Mouse (Mus musculus): Measurements from ENCODE around the gene Cenpp.
"Not testable (repeated sequence)": the region's sequence is repeated elsewhere in the genome, so short reads cannot be mapped to it uniquely, and the experiment has no call there.

Gene Cenpp

GRCm38 (mm10) chr13:49608589-49609322 is 43.8 kb downstream of the Cenpp start:
- in situ Hi-C loops (cut with MboI; ENCODE audit: low sequenced_read_pairs) = no loop called here

DNA sequence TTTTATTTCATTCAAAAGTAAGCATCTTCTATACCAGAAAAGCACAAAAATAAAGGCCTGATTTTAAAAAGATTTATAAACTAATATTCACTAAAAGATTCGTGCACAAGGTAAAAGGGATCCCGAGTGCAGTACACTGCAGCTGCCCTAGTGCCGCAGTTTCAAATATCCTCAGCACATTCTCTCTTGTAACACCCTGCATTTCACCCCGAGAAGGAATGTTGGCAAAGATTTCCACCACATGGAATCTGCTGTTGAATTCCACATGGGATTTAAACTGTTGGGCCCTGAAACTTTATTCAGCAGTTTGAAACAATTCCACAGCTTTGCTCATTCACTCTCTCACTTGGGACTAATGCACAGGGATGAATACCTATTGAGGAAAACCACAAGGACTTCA is 44.9 kb downstream of the Cenpp start, which contains the start of gene Ogn:
Gene Ogn (plus strand): TSS at position 333 of the 400 bp plus-strand sequence.
- in situ Hi-C loops (cut with MboI; ENCODE audit: low sequenced_read_pairs) = no loop called here

- in situ Hi-C loops (cut with MboI; ENCODE audit: low sequenced_read_pairs) = no loop called here
Measured at GRCm38 (mm10) chr13:49603603-49604002, 49.0 kb downstream of the Cenpp start.

GRCm38 (mm10) chr13:49602541-49602940 is 50.0 kb downstream of the Cenpp start:
- in situ Hi-C loops (cut with MboI; ENCODE audit: low sequenced_read_pairs) = not testable (repeated sequence)

- in situ Hi-C loops (cut with MboI; ENCODE audit: low sequenced_read_pairs) = no loop called here
Measured at GRCm38 (mm10) chr13:49586062-49586461, 66.5 kb downstream of the Cenpp start.

DNA sequence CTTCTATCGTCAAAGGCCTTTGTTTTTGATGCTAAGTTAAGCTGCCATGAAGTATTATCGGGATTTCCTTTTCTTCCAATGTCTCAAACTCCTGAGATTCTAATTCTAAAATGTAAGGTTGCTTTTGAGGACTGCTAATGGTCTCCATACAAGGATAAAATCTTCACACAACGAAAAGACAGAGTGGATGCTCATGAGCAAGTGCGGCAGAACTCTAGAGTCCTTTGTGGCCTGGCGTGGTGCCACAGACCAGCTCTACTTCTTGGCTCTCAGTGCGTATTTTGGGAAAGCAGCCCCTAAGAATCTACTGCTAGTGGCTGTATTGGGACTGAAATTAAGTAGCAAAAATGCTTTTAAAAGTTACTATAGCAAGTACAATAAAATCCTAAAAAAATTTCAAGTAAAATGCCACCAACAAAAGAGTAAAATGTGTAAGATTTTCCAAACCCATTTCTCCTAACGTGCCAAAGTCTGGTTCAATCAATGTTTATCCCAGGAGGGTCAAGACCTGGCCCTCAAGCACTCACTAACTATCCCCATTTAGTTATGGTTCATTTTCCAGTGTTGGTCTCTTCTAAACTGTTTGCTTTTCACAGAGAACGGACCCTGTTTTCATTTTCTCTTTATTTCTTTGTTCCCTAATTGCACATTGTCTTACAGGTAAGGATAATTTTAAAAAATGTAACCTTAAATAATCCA is 68.1 kb downstream of the Cenpp start:
- in situ Hi-C loops (cut with MboI; ENCODE audit: low sequenced_read_pairs) = no loop called here

- in situ Hi-C loops (cut with MboI; ENCODE audit: low sequenced_read_pairs) = no loop called here
Measured at GRCm38 (mm10) chr13:49583859-49584258, 68.7 kb downstream of the Cenpp start.

- in situ Hi-C loops (cut with MboI; ENCODE audit: low sequenced_read_pairs) = no loop called here
Measured at GRCm38 (mm10) chr13:49581541-49582530, 70.7 kb downstream of the Cenpp start, which contains the start of gene Omd. TSS of gene Omd (plus strand) at chr13:49582462.

GRCm38 (mm10) chr13:49571418-49571817 is 81.2 kb downstream of the Cenpp start:
- in situ Hi-C loops (cut with MboI; ENCODE audit: low sequenced_read_pairs) = no loop called here

GRCm38 (mm10) chr13:49570371-49570770 is 82.2 kb downstream of the Cenpp start:
- in situ Hi-C loops (cut with MboI; ENCODE audit: low sequenced_read_pairs) = no loop called here

DNA sequence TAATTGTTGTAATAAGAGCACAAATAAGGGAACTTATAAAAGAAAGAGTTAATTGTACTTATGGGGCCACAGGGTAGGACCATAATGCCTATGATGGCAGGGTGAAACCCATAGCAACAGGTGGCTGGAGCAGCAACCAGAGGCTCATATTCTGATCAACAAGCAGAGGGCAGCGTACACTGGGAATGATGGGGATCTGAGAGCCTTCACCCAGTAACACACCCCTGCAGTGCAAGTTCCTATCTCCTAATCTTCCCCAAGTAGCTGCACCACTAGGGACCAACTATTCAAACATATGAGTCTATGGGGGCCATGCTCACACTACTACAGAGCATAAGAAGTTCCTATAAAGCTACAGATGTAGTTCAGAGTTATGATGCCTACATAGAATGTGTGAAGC is 88.2 kb downstream of the Cenpp start:
- in situ Hi-C loops (cut with MboI; ENCODE audit: low sequenced_read_pairs) = no loop called here

- in situ Hi-C loops (cut with MboI; ENCODE audit: low sequenced_read_pairs) = no loop called here
Measured at GRCm38 (mm10) chr13:49560886-49561285, 91.7 kb downstream of the Cenpp start.

GRCm38 (mm10) chr13:49559185-49559584 is 93.4 kb downstream of the Cenpp start:
- in situ Hi-C loops (cut with MboI; ENCODE audit: low sequenced_read_pairs) = no loop called here

DNA sequence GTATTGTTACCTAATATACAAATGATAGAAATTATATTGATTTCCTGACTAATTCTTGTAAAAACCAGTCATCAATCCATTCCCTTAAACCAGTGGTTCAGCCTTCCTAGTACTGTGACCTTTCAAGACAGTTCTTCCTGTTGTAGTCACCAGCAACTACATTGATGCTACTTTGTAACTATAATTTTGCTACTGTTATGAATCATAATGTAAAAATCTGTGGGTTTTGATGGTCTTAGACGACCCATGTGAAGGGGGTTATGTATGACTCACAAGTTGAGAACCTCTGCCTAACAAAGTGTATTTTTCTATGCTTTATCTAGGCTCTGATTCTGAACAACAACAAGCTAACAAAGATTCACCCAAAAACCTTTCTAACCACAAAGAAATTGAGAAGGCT is 95.7 kb downstream of the Cenpp start:
- in situ Hi-C loops (cut with MboI; ENCODE audit: low sequenced_read_pairs) = no loop called here

- in situ Hi-C loops (cut with MboI; ENCODE audit: low sequenced_read_pairs) = no loop called here
Measured at GRCm38 (mm10) chr13:49556203-49556602, 96.4 kb downstream of the Cenpp start.

GRCm38 (mm10) chr13:49554519-49554918 is 98.1 kb downstream of the Cenpp start:
- in situ Hi-C loops (cut with MboI; ENCODE audit: low sequenced_read_pairs) = no loop called here

GRCm38 (mm10) chr13:49549616-49550015 is 103.0 kb downstream of the Cenpp start:
- in situ Hi-C loops (cut with MboI; ENCODE audit: low sequenced_read_pairs) = no loop called here

DNA sequence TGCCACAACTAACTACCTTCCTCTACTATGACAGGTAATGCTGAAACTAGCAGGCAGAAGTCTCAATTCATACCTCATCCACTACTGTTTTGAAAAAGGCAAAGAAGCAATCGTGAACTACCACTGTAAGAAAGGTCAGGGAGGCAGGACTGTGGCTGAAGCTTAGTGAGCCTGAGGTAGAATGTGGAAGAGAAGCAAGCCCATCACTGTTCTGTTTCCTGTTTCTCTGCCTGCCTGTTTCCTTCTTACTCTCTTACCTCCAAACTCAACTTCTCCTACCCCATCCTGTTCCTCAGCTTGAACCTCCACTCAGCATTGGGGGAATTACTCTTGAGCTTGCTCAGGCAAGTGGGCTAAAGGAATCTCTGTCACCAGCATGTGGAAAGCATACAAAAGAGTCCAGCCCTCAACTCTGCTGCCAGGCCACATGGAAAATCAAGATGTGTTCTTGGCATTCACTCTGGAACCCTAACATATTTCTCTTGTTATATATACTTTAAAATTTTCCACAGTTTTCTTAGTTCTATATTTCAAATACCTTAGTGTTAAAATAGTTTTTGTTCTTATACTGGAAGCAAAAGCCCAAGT is 104.9 kb downstream of the Cenpp start:
- in situ Hi-C loops (cut with MboI; ENCODE audit: low sequenced_read_pairs) = no loop called here

DNA sequence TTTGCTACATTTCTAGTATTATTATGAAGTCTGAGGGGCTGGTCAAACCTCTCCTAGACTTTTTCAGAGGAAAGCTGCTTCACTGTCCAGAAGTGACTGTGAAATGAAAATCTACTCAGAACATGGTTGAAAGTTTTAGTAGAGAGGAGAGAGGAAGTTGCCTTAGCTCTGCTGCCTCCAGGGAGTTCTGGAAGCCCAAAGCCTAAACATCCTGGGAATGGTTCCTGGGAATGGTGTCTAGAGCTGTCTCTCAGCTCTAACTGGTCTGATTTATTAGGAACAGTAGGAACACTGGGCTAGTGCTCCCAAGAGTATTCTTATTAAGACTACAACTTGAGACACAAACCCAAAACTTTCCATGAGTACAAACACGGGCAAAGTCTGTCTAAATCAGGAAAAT is 106.1 kb downstream of the Cenpp start:
- in situ Hi-C loops (cut with MboI; ENCODE audit: low sequenced_read_pairs) = no loop called here

- in situ Hi-C loops (cut with MboI; ENCODE audit: low sequenced_read_pairs) = no loop called here
Measured at GRCm38 (mm10) chr13:49545646-49546045, 106.9 kb downstream of the Cenpp start.

DNA sequence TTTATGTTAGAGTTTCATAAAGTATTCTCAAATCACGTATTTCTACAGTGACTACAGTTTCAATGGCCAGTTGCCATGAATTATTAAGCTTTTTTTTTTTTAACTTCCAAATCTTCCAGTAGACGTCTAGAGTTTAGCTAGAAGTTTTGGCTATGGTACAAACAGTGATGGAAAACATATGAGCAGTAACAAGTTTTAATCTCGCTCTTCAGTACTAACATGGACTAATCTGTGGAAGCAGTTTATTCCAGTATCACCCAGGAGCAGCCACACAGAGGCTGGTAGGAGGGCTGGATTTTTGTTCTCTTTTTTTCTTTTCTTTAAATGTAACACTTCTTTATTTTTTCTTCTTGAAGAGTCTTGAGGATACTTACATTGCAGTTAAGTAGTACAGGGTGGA is 108.3 kb downstream of the Cenpp start, which contains the start of gene Aspn:
Gene Aspn (plus strand): TSS at position 165 of the 400 bp plus-strand sequence.
- in situ Hi-C loops (cut with MboI; ENCODE audit: low sequenced_read_pairs) = no loop called here

Measured in CH12F3 (cell line).